8 mouse cellular contexts compared by ENCODE assay signal in genomic region chr4:40908261-40908969, GRCm38 (mm10). TPM values are rescaled to one million over a fixed set of nuclear protein-coding genes. Genes with fewer than 3 reads are reported as not detected.
DNase-seq lines count a peak whose midpoint lies in the region; ATAC-seq and TF ChIP-seq lines count a peak whose summit lies in the region.

No protein-coding gene starts in this region.

- WGBS in midbrain, embryonic 14.5 days: 56% methylated on average over 20 of the region's 20 CpGs
- whole genome bisulfite sequencing in midbrain, embryonic 10.5 days: 62% methylated on average over 20 of the region's 20 CpGs
- 40% methylated on average over 20 of the region's 20 CpGs for WGBS in limb, embryonic 14.5 days

- no peak overlapping the region for H3K4me2 ChIP-seq in midbrain, embryonic 14.5 days (ENCODE audit: low read length)
- no peak overlapping the region for H3K4me2 ChIP-seq in limb, embryonic 14.5 days (replicated peaks; ENCODE audit: low read depth, low read length, severe bottlenecking)

- no peaks in the 10 kb centered on the region for H3K36me3 ChIP-seq in midbrain, embryonic 14.5 days (ENCODE audit: control insufficient read depth, insufficient read depth, low read length)
- no peaks in the 10 kb centered on the region for H3K36me3 ChIP-seq in midbrain, embryonic 10.5 days
- H3K36me3 ChIP-seq in limb, embryonic 14.5 days (ENCODE audit: control insufficient read depth, insufficient read depth, low read length): no peaks in the 10 kb centered on the region
- H3K36me3 ChIP-seq in testis, adult 2 months (ENCODE audit: control insufficient read depth, insufficient read depth, low read length): no peaks in the 10 kb centered on the region

- H3K27ac ChIP-seq in midbrain, embryonic 14.5 days (replicated peaks; ENCODE audit: low read depth, low read length): no peak overlapping the region
- no peak overlapping the region for H3K27ac ChIP-seq in midbrain, embryonic 10.5 days (replicated peaks)
- no peak overlapping the region for H3K27ac ChIP-seq in limb, embryonic 14.5 days (replicated peaks; ENCODE audit: low read depth, low read length)
- no peak overlapping the region for H3K27ac ChIP-seq in testis, adult 2 months (ENCODE audit: control insufficient read depth, insufficient read depth, low read depth, low read length)

- H3K9me3 ChIP-seq in midbrain, embryonic 14.5 days (ENCODE audit: control insufficient read depth, low read length): no peaks in the 10 kb centered on the region
- no peaks in the 10 kb centered on the region for H3K9me3 ChIP-seq in midbrain, embryonic 10.5 days (replicated peaks)
- no peaks in the 10 kb centered on the region for H3K9me3 ChIP-seq in limb, embryonic 14.5 days (ENCODE audit: control insufficient read depth, low read length)

- TF ChIP-seq CTCF in testis, adult 2 months (IDR thresholded peaks at IDR 0.05; ENCODE audit: control insufficient read depth, insufficient read depth, insufficient replicate concordance, low read depth, low read length): no peak

- peak; percentile 62 for DNase-seq in adrenal gland, adult 2 months
- no peak for DNase-seq in adrenal gland, adult 18-20 months (ENCODE audit: low spot score in 2 of 2)
- DNase-seq in midbrain, embryonic 14.5 days: peak; percentile 34
- DNase-seq in midbrain, embryonic 10.5 days (ENCODE audit: low spot score): no peak
- peak; percentile 16 for DNase-seq in limb, embryonic 14.5 days (ENCODE audit: low spot score)
- no peak for DNase-seq in T-cell, adult 2 months (ENCODE audit: low spot score)

- H3K4me1 ChIP-seq in midbrain, embryonic 14.5 days (ENCODE audit: control insufficient read depth, insufficient read depth, low read length): no peaks in the 10 kb centered on the region
- H3K4me1 ChIP-seq in midbrain, embryonic 10.5 days: no peaks in the 10 kb centered on the region
- H3K4me1 ChIP-seq in limb, embryonic 14.5 days (ENCODE audit: control insufficient read depth, insufficient read depth, low read length): no peaks in the 10 kb centered on the region
- peaks cover 6% of the 10 kb centered on the region for H3K4me1 ChIP-seq in testis, adult 2 months (ENCODE audit: control insufficient read depth, insufficient read depth, low read length)

- no peak overlapping the region for H3K4me3 ChIP-seq in midbrain, embryonic 14.5 days (replicated peaks; ENCODE audit: low read depth, low read length)
- H3K4me3 ChIP-seq in midbrain, embryonic 10.5 days: no peak overlapping the region
- no peak overlapping the region for H3K4me3 ChIP-seq in limb, embryonic 14.5 days (replicated peaks; ENCODE audit: low read length)
- peak overlapping the region; percentile 18; the same call in 1 of the 2 replicates for H3K4me3 ChIP-seq in testis, adult 2 months (ENCODE audit: control insufficient read depth, low read depth, low read length)

- no peak for TF ChIP-seq POLR2A in limb, embryonic 14.5 days (IDR thresholded peaks at IDR 0.05; ENCODE audit: borderline replicate concordance, extremely low read depth, insufficient read depth, insufficient read length)
- TF ChIP-seq POLR2A in testis, adult 2 months (IDR thresholded peaks at IDR 0.05; ENCODE audit: control insufficient read depth, low read depth, low read length): no peak

- no peaks in the 10 kb centered on the region for H3K27me3 ChIP-seq in midbrain, embryonic 14.5 days (ENCODE audit: control insufficient read depth, insufficient read depth, low read length)
- no peaks in the 10 kb centered on the region for H3K27me3 ChIP-seq in midbrain, embryonic 10.5 days (ENCODE audit: low read depth, poor library complexity, severe bottlenecking)
- no peaks in the 10 kb centered on the region for H3K27me3 ChIP-seq in limb, embryonic 14.5 days (ENCODE audit: control insufficient read depth, insufficient read depth, low read length)
- H3K27me3 ChIP-seq in testis, adult 2 months (ENCODE audit: control insufficient read depth, insufficient read depth, low read length): no peaks in the 10 kb centered on the region

- H3K9ac ChIP-seq in midbrain, embryonic 14.5 days (replicated peaks; ENCODE audit: low read length): no peak overlapping the region
- no peak overlapping the region for H3K9ac ChIP-seq in limb, embryonic 14.5 days (ENCODE audit: low read depth, low read length, severe bottlenecking)

- ATAC-seq in midbrain, embryonic 14.5 days (ENCODE audit: low FRiP score, low TSS enrichment): no peak
- no peak for ATAC-seq in limb, embryonic 14.5 days (ENCODE audit: low FRiP score, low read depth)
- no peak for ATAC-seq in activated CD4-positive, CD25-positive, alpha-beta regulatory T cell, adult 4 months

RNA-seq across cellular contexts. Expression of gene Spink4, which starts 11.4 kb away (rescaled TPM):
- total RNA-seq in adrenal gland, adult 2 months (2021): 100 to 1,000 TPM in 1 of 2 experiments, not detected in 1; 112 TPM
- polyA plus RNA-seq in adrenal gland, adult 2 months (2012; rRNA removed): 6.3 and 15.7 TPM in 2 replicates
- 100 to 1,000 TPM in 1 of 2 experiments, not detected in 1; 120 TPM for total RNA-seq in adrenal gland, adult 18-20 months (2021)
- not detected in 2 replicates for polyA plus RNA-seq in midbrain, embryonic 14.5 days (2014; fragmentation: Nextera tagmentation; extraction: Ambion mirVana)
- polyA plus RNA-seq in midbrain, embryonic 10.5 days (2016; fragmentation: Nextera tagmentation; extraction: Ambion mirVana): not detected in 2 replicates
- polyA plus RNA-seq in limb, embryonic 14.5 days (2012; rRNA removed): 0.49 and 1.4 TPM in 2 replicates
- not detected in 2 replicates for polyA plus RNA-seq in limb, embryonic 14.5 days (2014; fragmentation: Nextera tagmentation; extraction: Ambion mirVana)
- polyA plus RNA-seq in testis, adult 2 months (2012; rRNA removed): 5.1 and 11.1 TPM in 2 replicates
- not detected for polyA plus RNA-seq in activated CD4-positive, CD25-positive, alpha-beta regulatory T cell, adult 4 months (2017; shearing (Covaris generic))

RNA-seq across cellular contexts. Expression of gene Bag1, which starts 39.7 kb away (rescaled TPM):
- 100 to 1,000 TPM; 274 to 368 TPM for total RNA-seq in adrenal gland, adult 2 months (2021)
- polyA plus RNA-seq in adrenal gland, adult 2 months (2012; rRNA removed): 268 and 567 TPM in 2 replicates
- total RNA-seq in adrenal gland, adult 18-20 months (2021): 100 to 1,000 TPM; 306 to 371 TPM
- 203 and 204 TPM in 2 replicates for polyA plus RNA-seq in midbrain, embryonic 14.5 days (2014; fragmentation: Nextera tagmentation; extraction: Ambion mirVana)
- 189 and 193 TPM in 2 replicates for polyA plus RNA-seq in midbrain, embryonic 10.5 days (2016; fragmentation: Nextera tagmentation; extraction: Ambion mirVana)
- 74.4 and 109 TPM in 2 replicates for polyA plus RNA-seq in limb, embryonic 14.5 days (2012; rRNA removed)
- 249 and 252 TPM in 2 replicates for polyA plus RNA-seq in limb, embryonic 14.5 days (2014; fragmentation: Nextera tagmentation; extraction: Ambion mirVana)
- polyA plus RNA-seq in testis, adult 2 months (2012; rRNA removed): 229 and 254 TPM in 2 replicates
- polyA plus RNA-seq in activated CD4-positive, CD25-positive, alpha-beta regulatory T cell, adult 4 months (2017; shearing (Covaris generic)): 10 to 100 TPM; 11.5 to 15.0 TPM

RNA-seq across cellular contexts. Expression of gene Chmp5, which starts 39.8 kb away (rescaled TPM):
- 100 to 1,000 TPM; 101 to 104 TPM for total RNA-seq in adrenal gland, adult 2 months (2021)
- polyA plus RNA-seq in adrenal gland, adult 2 months (2012; rRNA removed): 4.1 and 4.5 TPM in 2 replicates
- 100 to 1,000 TPM in 1 of 2 experiments, 10 to 100 TPM in 1; 95.1 to 114 TPM for total RNA-seq in adrenal gland, adult 18-20 months (2021)
- 172 and 186 TPM in 2 replicates for polyA plus RNA-seq in midbrain, embryonic 14.5 days (2014; fragmentation: Nextera tagmentation; extraction: Ambion mirVana)
- 99.4 and 118 TPM in 2 replicates for polyA plus RNA-seq in midbrain, embryonic 10.5 days (2016; fragmentation: Nextera tagmentation; extraction: Ambion mirVana)
- 48.0 and 76.2 TPM in 2 replicates for polyA plus RNA-seq in limb, embryonic 14.5 days (2012; rRNA removed)
- polyA plus RNA-seq in limb, embryonic 14.5 days (2014; fragmentation: Nextera tagmentation; extraction: Ambion mirVana): 101 and 102 TPM in 2 replicates
- polyA plus RNA-seq in testis, adult 2 months (2012; rRNA removed): 18.0 and 19.0 TPM in 2 replicates
- polyA plus RNA-seq in activated CD4-positive, CD25-positive, alpha-beta regulatory T cell, adult 4 months (2017; shearing (Covaris generic)): 100 to 1,000 TPM; 121 to 129 TPM

RNA-seq across cellular contexts. Expression of gene B4galt1, which starts 54.6 kb away (rescaled TPM):
- 10 to 100 TPM; 53.0 to 67.7 TPM for total RNA-seq in adrenal gland, adult 2 months (2021)
- polyA plus RNA-seq in adrenal gland, adult 2 months (2012; rRNA removed): 166 and 197 TPM in 2 replicates
- 10 to 100 TPM; 53.1 to 62.5 TPM for total RNA-seq in adrenal gland, adult 18-20 months (2021)
- 4.3 and 7.6 TPM in 2 replicates for polyA plus RNA-seq in midbrain, embryonic 14.5 days (2014; fragmentation: Nextera tagmentation; extraction: Ambion mirVana)
- 18.3 and 18.4 TPM in 2 replicates for polyA plus RNA-seq in midbrain, embryonic 10.5 days (2016; fragmentation: Nextera tagmentation; extraction: Ambion mirVana)
- polyA plus RNA-seq in limb, embryonic 14.5 days (2012; rRNA removed): 35.9 and 41.3 TPM in 2 replicates
- 52.3 and 54.8 TPM in 2 replicates for polyA plus RNA-seq in limb, embryonic 14.5 days (2014; fragmentation: Nextera tagmentation; extraction: Ambion mirVana)
- polyA plus RNA-seq in testis, adult 2 months (2012; rRNA removed): 9.7 and 10.3 TPM in 2 replicates
- polyA plus RNA-seq in activated CD4-positive, CD25-positive, alpha-beta regulatory T cell, adult 4 months (2017; shearing (Covaris generic)): 10 to 100 TPM; 58.7 to 75.3 TPM

Comparison
In these comparisons a context has a peak if more than half of its experiments do, and no peak if none do; other contexts are left out.
1. DNase-seq: peak in adrenal gland, adult 2 months (single experiment), midbrain, embryonic 14.5 days (single experiment) and limb, embryonic 14.5 days (single experiment); none in adrenal gland, adult 18-20 months (0 of 2), midbrain, embryonic 10.5 days (single experiment) and T-cell, adult 2 months (single experiment).
2. RNA of gene Bag1, which starts 39.7 kb away (polyA plus RNA-seq): 268 to 567 TPM in adrenal gland, adult 2 months, 74.4 to 252 TPM in limb, embryonic 14.5 days, 229 to 254 TPM in testis, adult 2 months, 203 to 204 TPM in midbrain, embryonic 14.5 days and 189 to 193 TPM in midbrain, embryonic 10.5 days; 11.5 to 15.0 TPM in activated CD4-positive, CD25-positive, alpha-beta regulatory T cell, adult 4 months; every median in the first group is over 4 times any median in the second.